Mouse (Mus musculus) ES-CJ7 (cell line): ENCODE measurements around the gene Plppr2.

Experiments used
- DNase-seq: peaks from one replicate; pipeline ENCODE4 v3.0.0; 2011; ENCODE audit warnings: low read depth, low spot score

Gene Plppr2

GRCm38 (mm10) chr9:21932445-21933137, 4.2 kb upstream of the Plppr2 start:
- no peak for DNase-seq

- DNase-seq, result no peak
These were observed 2.8 kb upstream of the Plppr2 start for GRCm38 (mm10) chr9:21934021-21934420.

GRCm38 (mm10) chr9:21935466-21936131, 1.2 kb upstream of the Plppr2 start:
- DNase-seq, result no peak

- no peak for DNase-seq
These were observed 910 bp downstream of the Plppr2 start for GRCm38 (mm10) chr9:21937711-21938175.

- DNase-seq, result no peak
These were observed 1.5 kb downstream of the Plppr2 start for GRCm38 (mm10) chr9:21938234-21938855.

GRCm38 (mm10) chr9:21943046-21943445, 6.2 kb downstream of the Plppr2 start:
- DNase-seq, result no peak

- peak; percentile 72 for DNase-seq
These were observed 6.8 kb downstream of the Plppr2 start for GRCm38 (mm10) chr9:21943638-21944037.

GRCm38 (mm10) chr9:21944267-21944666, 7.4 kb downstream of the Plppr2 start:
- peak; percentile 77 for DNase-seq

GRCm38 (mm10) chr9:21947540-21948130, 10.8 kb downstream of the Plppr2 start:
- DNase-seq, result no peak

- no peak for DNase-seq
These were observed 11.3 kb downstream of the Plppr2 start for GRCm38 (mm10) chr9:21948146-21948545.

GRCm38 (mm10) chr9:21948790-21949189, 12.0 kb downstream of the Plppr2 start:
- no peak for DNase-seq

- peak; percentile 62 for DNase-seq
These were observed 13.5 kb downstream of the Plppr2 start for GRCm38 (mm10) chr9:21950322-21950721.

- peak; percentile 66 for DNase-seq
These were observed 15.1 kb downstream of the Plppr2 start for GRCm38 (mm10) chr9:21951977-21952376.

- no peak for DNase-seq
These were observed 16.8 kb downstream of the Plppr2 start for GRCm38 (mm10) chr9:21953600-21953999.

- no peak for DNase-seq
These were observed 17.8 kb downstream of the Plppr2 start for GRCm38 (mm10) chr9:21954635-21955034.

- DNase-seq, result no peak
These were observed 18.4 kb downstream of the Plppr2 start for GRCm38 (mm10) chr9:21955225-21955569.

GRCm38 (mm10) chr9:21955570-21956281, 18.9 kb downstream of the Plppr2 start, which contains the start of gene Swsap1:
Swsap1 (plus strand) TSS chr9:21955755.
- peak; percentile 99 for DNase-seq

GRCm38 (mm10) chr9:21958372-21958771, 21.5 kb downstream of the Plppr2 start:
- no peak for DNase-seq

GRCm38 (mm10) chr9:21959244-21959643, 22.4 kb downstream of the Plppr2 start:
- no peak for DNase-seq

GRCm38 (mm10) chr9:21960135-21960534, 23.3 kb downstream of the Plppr2 start:
- DNase-seq, result no peak

GRCm38 (mm10) chr9:21960558-21961208, 23.9 kb downstream of the Plppr2 start:
- DNase-seq, result no peak
